Mouse (Mus musculus): Measurements from ENCODE around the gene Capg. TPM values are rescaled to one million over a fixed set of nuclear protein-coding genes. Genes with fewer than 3 reads are reported as not detected.
"Not testable (repeated sequence)": the region's sequence is repeated elsewhere in the genome, so short reads cannot be mapped to it uniquely, and the experiment has no call there.

Gene Capg
- total RNA-seq, 2 experiments from 2014 or later = 2.3 to 2.6 TPM

- no peak overlapping the region for H3K4me3 ChIP-seq
- H3K27ac ChIP-seq = peak overlapping the region; percentile 53; the same call in 1 of the 2 replicates
- TF ChIP-seq CTCF (IDR thresholded peaks at IDR 0.05) = no peak
- DNase-seq (ENCODE audit: extremely low spot score in 1 of 2, low spot score in 2 of 2) = no peak
- intact Hi-C loops (cut with DNase I) = no loop called here
These were observed 24.9 kb upstream of the Capg start for GRCm38 (mm10) chr6:72519303-72519702.

GRCm38 (mm10) chr6:72519892-72520663, 24.1 kb upstream of the Capg start:
- H3K4me3 ChIP-seq = no peak overlapping the region
- DNase-seq (ENCODE audit: extremely low spot score in 1 of 2, low spot score in 2 of 2) = peak in 1 of 2 experiments; percentile 32
- TF ChIP-seq CTCF (IDR thresholded peaks at IDR 0.05) = no peak
- H3K27ac ChIP-seq = peak overlapping the region; percentile 80
- intact Hi-C loops (cut with DNase I) = no loop called here

GRCm38 (mm10) chr6:72520904-72521303, 23.3 kb upstream of the Capg start:
- no peak overlapping the region for H3K4me3 ChIP-seq
- DNase-seq (ENCODE audit: extremely low spot score in 1 of 2, low spot score in 2 of 2) = no peak
- H3K27ac ChIP-seq = no peak overlapping the region
- intact Hi-C loops (cut with DNase I) = no loop called here
- no peak for TF ChIP-seq CTCF (IDR thresholded peaks at IDR 0.05)

GRCm38 (mm10) chr6:72521607-72522006, 22.6 kb upstream of the Capg start, which contains the start of gene Sh2d6:
TSS of gene Sh2d6 (minus strand) at chr6:72521707.
- intact Hi-C loops (cut with DNase I) = no loop called here
- TF ChIP-seq CTCF (IDR thresholded peaks at IDR 0.05) = no peak
- DNase-seq (ENCODE audit: extremely low spot score in 1 of 2, low spot score in 2 of 2) = no peak
- Histone ChIP-seq H3K27ac (no peak within 1 kb of the TSS), H3K4me3 (no peak within 1 kb of the TSS)

- intact Hi-C loops (cut with DNase I) = no loop called here
- TF ChIP-seq CTCF (IDR thresholded peaks at IDR 0.05) = no peak
- no peak overlapping the region for H3K4me3 ChIP-seq
These were observed 21.9 kb upstream of the Capg start for GRCm38 (mm10) chr6:72522288-72522687.

GRCm38 (mm10) chr6:72523222-72523621, 21.0 kb upstream of the Capg start:
- intact Hi-C loops (cut with DNase I) = no loop called here
- DNase-seq (ENCODE audit: extremely low spot score in 1 of 2, low spot score in 2 of 2) = no peak
- no peak for TF ChIP-seq CTCF (IDR thresholded peaks at IDR 0.05)

More at GRCm38 (mm10) chr6:72522288-72522687, 21.9 kb upstream of the Capg start:
- no peak for DNase-seq (ENCODE audit: extremely low spot score in 1 of 2, low spot score in 2 of 2)
- no peak overlapping the region for H3K27ac ChIP-seq

GRCm38 (mm10) chr6:72524160-72524559, 20.0 kb upstream of the Capg start:
- no peak for TF ChIP-seq CTCF (IDR thresholded peaks at IDR 0.05)
- no peak overlapping the region for H3K27ac ChIP-seq
- intact Hi-C loops (cut with DNase I) = no loop called here
- no peak overlapping the region for H3K4me3 ChIP-seq
- DNase-seq (ENCODE audit: extremely low spot score in 1 of 2, low spot score in 2 of 2) = no peak

More at GRCm38 (mm10) chr6:72523222-72523621, 21.0 kb upstream of the Capg start:
- no peak overlapping the region for H3K4me3 ChIP-seq
- no peak overlapping the region for H3K27ac ChIP-seq

- intact Hi-C loops (cut with DNase I) = no loop called here
- Histone ChIP-seq H3K27ac (no peak overlapping the region), H3K4me3 (no peak overlapping the region)
- no peak for TF ChIP-seq CTCF (IDR thresholded peaks at IDR 0.05)
- DNase-seq (ENCODE audit: extremely low spot score in 1 of 2, low spot score in 2 of 2) = no peak
These were observed 17.1 kb upstream of the Capg start for GRCm38 (mm10) chr6:72527070-72527469.

GRCm38 (mm10) chr6:72528410-72529151, 15.6 kb upstream of the Capg start:
- DNase-seq (ENCODE audit: extremely low spot score in 1 of 2, low spot score in 2 of 2) = no peak
- Histone ChIP-seq H3K4me3 (no peak overlapping the region), H3K27ac (no peak overlapping the region)
- intact Hi-C loops (cut with DNase I) = no loop called here
- TF ChIP-seq CTCF (IDR thresholded peaks at IDR 0.05) = no peak

GRCm38 (mm10) chr6:72532580-72532979, 11.6 kb upstream of the Capg start:
- no peak for TF ChIP-seq CTCF (IDR thresholded peaks at IDR 0.05)
- intact Hi-C loops (cut with DNase I) = no loop called here
- Histone ChIP-seq H3K27ac (no peak overlapping the region), H3K4me3 (no peak overlapping the region)
- no peak for DNase-seq (ENCODE audit: extremely low spot score in 1 of 2, low spot score in 2 of 2)

- intact Hi-C loops (cut with DNase I) = not testable (repeated sequence)
These were observed 10.6 kb upstream of the Capg start for GRCm38 (mm10) chr6:72533555-72533954.

More at GRCm38 (mm10) chr6:72533555-72533954, 10.6 kb upstream of the Capg start:
- not testable (repeated sequence) for DNase-seq (ENCODE audit: extremely low spot score in 1 of 2, low spot score in 2 of 2); H3K4me3 ChIP-seq; H3K27ac ChIP-seq
